Mouse (Mus musculus) ES-Bruce4 (cell line): Measurements from ENCODE around the gene 4930558K02Rik. TPM values are rescaled to one million over a fixed set of nuclear protein-coding genes. Genes with fewer than 3 reads are reported as not detected.

ENCODE experiments used
- H3K27ac ChIP-seq: 2 replicates; pipeline ENCODE4 v1.5.1; 2012; ENCODE audit warnings: low read length, inconsistent platforms; ENCODE audit not compliant: insufficient read depth
- H3K27me3 ChIP-seq: 2 replicates; pipeline ENCODE4 v1.6.1; 2012; ENCODE audit warnings: mild to moderate bottlenecking, low read length, inconsistent platforms; ENCODE audit not compliant: control insufficient read depth, poor library complexity, insufficient read depth, severe bottlenecking
- H3K36me3 ChIP-seq: 2 replicates; pipeline ENCODE4 v1.6.1; 2012; ENCODE audit warnings: inconsistent platforms, mild to moderate bottlenecking, low read length, moderate library complexity; ENCODE audit not compliant: control insufficient read depth, poor library complexity, insufficient read depth, severe bottlenecking
- H3K4me1 ChIP-seq: one replicate; pipeline ENCODE4 v1.8.1; 2011; ENCODE audit warnings: low read length; ENCODE audit not compliant: control insufficient read depth, insufficient read depth
- H3K4me3 ChIP-seq: 2 replicates; pipeline ENCODE4 v1.5.1; 2011; ENCODE audit warnings: low read depth, mild to moderate bottlenecking, low read length
- H3K9ac ChIP-seq: 2 replicates; pipeline ENCODE4 v1.6.1; 2012; ENCODE audit warnings: low read depth, mild to moderate bottlenecking, inconsistent platforms; ENCODE audit not compliant: poor library complexity, severe bottlenecking
- H3K9me3 ChIP-seq: replicated peaks from 2 replicates; pipeline ENCODE4 v1.6.1; 2012; ENCODE audit warnings: mild to moderate bottlenecking, low read length, inconsistent platforms; ENCODE audit not compliant: control insufficient read depth, poor library complexity, insufficient read depth, severe bottlenecking
- CTCF ChIP-seq: IDR thresholded peaks from one replicate; pipeline ENCODE4 v1.8.1; 2011; ENCODE audit warnings: low read depth, low read length
- EP300 ChIP-seq: IDR thresholded peaks from 2 replicates; pipeline ENCODE4 v1.6.1; 2011; ENCODE audit warnings: low read depth, low read length; ENCODE audit not compliant: insufficient read depth
- POLR2A ChIP-seq: IDR thresholded peaks from one replicate; pipeline ENCODE4 v1.8.1; 2011; ENCODE audit warnings: low read length; ENCODE audit not compliant: insufficient read depth
- polyA plus RNA-seq: library from polyadenylated mRNA; stranded (reverse); fragments of >200 nt; gene quantifications from 2 replicates; pipeline ENCODE4 v1.2.4, GENCODE M21; 2011; ENCODE audit warnings: low read depth; ENCODE audit not compliant: missing spikeins, insufficient read depth, insufficient read length

The 4930558K02Rik gene
- polyA plus RNA-seq, 1 experiment, result not detected

GRCm38 (mm10) chr1:161924321-161924720 lies 55.1 kb downstream of the 4930558K02Rik start:
- Histone ChIP-seq H3K4me1 (peaks cover 4% of the 10 kb centered on the region), H3K27ac (no peak overlapping the region), H3K36me3 (no peaks in the 10 kb centered on the region), H3K27me3 (no peaks in the 10 kb centered on the region), H3K4me3 (no peak overlapping the region), H3K9ac (no peak overlapping the region), H3K9me3 (no peaks in the 10 kb centered on the region)
- no peak for TF ChIP-seq CTCF
- TF ChIP-seq POLR2A, result no peak
- no peak for TF ChIP-seq EP300

DNA sequence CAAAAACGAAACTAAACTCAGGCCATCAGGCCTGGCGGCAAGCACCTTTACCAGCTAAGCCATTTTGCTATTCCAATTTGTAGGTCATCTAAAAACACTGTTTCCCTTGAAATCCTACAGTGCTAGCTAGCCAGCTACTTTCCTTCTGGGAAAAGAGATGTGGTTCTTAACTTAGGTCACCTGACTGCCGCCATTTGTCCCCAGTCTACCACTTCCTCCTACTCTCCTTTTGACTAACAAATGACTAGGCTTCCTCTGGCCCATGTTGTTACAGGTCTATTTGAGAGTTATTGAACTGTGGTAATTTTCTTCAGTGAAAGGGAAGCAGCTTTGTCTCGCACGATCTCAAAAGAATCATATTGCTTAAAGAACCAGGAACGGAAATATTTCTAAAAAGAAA lies 57.5 kb downstream of the 4930558K02Rik start:
- no peak for TF ChIP-seq EP300
- TF ChIP-seq CTCF, result no peak
- no peak for TF ChIP-seq POLR2A
- Histone ChIP-seq H3K9ac (no peak overlapping the region), H3K27ac (no peak overlapping the region), H3K27me3 (no peaks in the 10 kb centered on the region), H3K9me3 (peaks cover 2% of the 10 kb centered on the region; the same call in 1 of the 2 replicates), H3K36me3 (no peaks in the 10 kb centered on the region), H3K4me3 (no peak overlapping the region), H3K4me1 (peaks cover 4% of the 10 kb centered on the region)

- H3K9me3 ChIP-seq, result peaks cover 6% of the 10 kb centered on the region; the same call in 1 of the 2 replicates
- H3K4me3 ChIP-seq, result no peak overlapping the region
- no peak overlapping the region for H3K9ac ChIP-seq
- TF ChIP-seq CTCF (no peak), EP300 (no peak), POLR2A (no peak)
- H3K36me3 ChIP-seq, result no peaks in the 10 kb centered on the region
- no peak overlapping the region for H3K27ac ChIP-seq
- no peaks in the 10 kb centered on the region for H3K27me3 ChIP-seq
- peaks cover 4% of the 10 kb centered on the region for H3K4me1 ChIP-seq
Observed at GRCm38 (mm10) chr1:161920475-161921454, 58.7 kb downstream of the 4930558K02Rik start.

DNA sequence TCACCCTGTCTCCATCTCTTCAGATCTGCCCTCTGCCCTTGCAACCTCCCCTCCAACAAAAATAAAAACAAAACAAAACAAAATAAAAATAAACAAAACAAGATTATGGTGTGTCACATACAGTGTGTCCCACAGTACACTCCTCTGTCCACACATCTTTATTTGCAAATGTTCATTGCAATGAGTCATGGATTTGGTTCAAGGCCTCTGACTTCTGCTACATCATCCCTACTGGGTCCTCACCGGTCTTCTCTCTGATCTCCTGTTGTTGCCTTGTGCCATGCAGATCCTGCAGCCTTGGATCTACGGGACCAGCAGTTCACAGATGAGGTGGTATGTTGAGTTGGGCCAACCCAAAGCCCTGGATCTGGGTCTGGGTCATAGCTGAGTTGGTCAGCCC lies 59.8 kb downstream of the 4930558K02Rik start:
- no peak overlapping the region for H3K4me3 ChIP-seq
- no peak overlapping the region for H3K9ac ChIP-seq
- TF ChIP-seq POLR2A (no peak), CTCF (no peak), EP300 (no peak)
- H3K27ac ChIP-seq, result peak overlapping the region; percentile 53; the same call in 1 of the 2 replicates
- no peaks in the 10 kb centered on the region for H3K36me3 ChIP-seq
- no peaks in the 10 kb centered on the region for H3K27me3 ChIP-seq
- H3K4me1 ChIP-seq, result peaks cover 6% of the 10 kb centered on the region
- H3K9me3 ChIP-seq, result peaks cover 6% of the 10 kb centered on the region; the same call in 1 of the 2 replicates

DNA sequence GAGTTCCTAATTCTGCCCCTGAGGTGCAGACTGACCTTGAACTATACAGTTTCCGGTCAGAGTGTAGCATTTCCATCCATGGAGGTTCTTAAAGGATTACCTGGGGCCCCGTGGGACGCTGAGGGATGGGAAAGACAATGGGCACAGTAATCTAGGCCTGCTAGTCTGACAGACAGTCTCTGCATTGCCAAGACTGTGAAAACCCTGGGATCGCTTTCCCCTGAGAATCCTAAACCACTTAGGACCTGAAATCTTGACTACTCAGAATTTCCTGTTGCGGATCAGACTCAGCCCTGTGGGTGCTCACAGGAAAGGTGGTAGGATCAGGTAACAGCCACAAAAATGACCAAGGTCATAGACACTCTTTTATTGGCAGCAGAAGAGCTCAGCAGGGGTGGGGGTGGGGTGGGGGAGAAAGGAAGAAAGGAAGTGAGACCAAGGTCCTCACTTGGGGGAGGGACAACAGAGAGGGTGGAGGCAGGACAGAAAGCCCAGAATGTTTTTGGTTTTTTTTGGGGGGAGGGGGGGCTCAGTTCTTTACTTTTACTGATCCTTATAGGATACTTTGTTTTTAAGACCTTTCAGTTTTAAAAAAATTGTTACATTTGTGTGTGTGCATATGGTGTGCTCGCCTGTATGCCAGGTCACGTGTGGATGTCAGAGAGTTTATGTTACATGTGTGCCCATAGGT lies 60.6 kb downstream of the 4930558K02Rik start:
- Histone ChIP-seq H3K27me3 (no peaks in the 10 kb centered on the region), H3K27ac (peak overlapping the region; percentile 89), H3K4me1 (peaks cover 6% of the 10 kb centered on the region), H3K9ac (no peak overlapping the region), H3K36me3 (no peaks in the 10 kb centered on the region), H3K9me3 (peaks cover 6% of the 10 kb centered on the region; the same call in 1 of the 2 replicates), H3K4me3 (no peak overlapping the region)
- TF ChIP-seq CTCF, result no peak
